Mouse (Mus musculus) spleen, embryonic (tissue): ENCODE data around the gene Ppp1r35.

Experiments used
- CTCF ChIA-PET: fragments of 350-600 bp; sonication (Branson Sonifier 250); formaldehyde crosslinking; loops from one replicate; lab custom pipeline; 2022; lab: Charles Lee

The Ppp1r35 gene

GRCm38 (mm10) chr5:137779053-137779933 is 644 bp downstream of the Ppp1r35 start:
- CTCF ChIA-PET = interaction anchor here (0.5 kb wide), 1 partner anchor 34 kb away, joined by 3 read pairs; the partner anchor contains the start of gene Tsc22d4

- CTCF ChIA-PET = no interaction called here
Measured at GRCm38 (mm10) chr5:137781661-137782060, 3.0 kb downstream of the Ppp1r35 start.

GRCm38 (mm10) chr5:137782776-137783522 is 4.3 kb downstream of the Ppp1r35 start:
- CTCF ChIA-PET = interaction anchor here (0.6 kb wide), 1 partner anchor 20 kb away, joined by 3 read pairs; no protein-coding TSS in a partner anchor

- CTCF ChIA-PET = interaction anchor here (0.6 kb wide), 1 partner anchor 197 kb away, joined by 3 read pairs; no protein-coding TSS in a partner anchor
Measured at GRCm38 (mm10) chr5:137783901-137784540, 5.4 kb downstream of the Ppp1r35 start.

- CTCF ChIA-PET = no interaction called here
Measured at GRCm38 (mm10) chr5:137784546-137784945, 5.9 kb downstream of the Ppp1r35 start.

GRCm38 (mm10) chr5:137785164-137786031 is 6.7 kb downstream of the Ppp1r35 start:
- CTCF ChIA-PET = no interaction called here

GRCm38 (mm10) chr5:137786109-137786942 is 7.7 kb downstream of the Ppp1r35 start:
- CTCF ChIA-PET = no interaction called here

DNA sequence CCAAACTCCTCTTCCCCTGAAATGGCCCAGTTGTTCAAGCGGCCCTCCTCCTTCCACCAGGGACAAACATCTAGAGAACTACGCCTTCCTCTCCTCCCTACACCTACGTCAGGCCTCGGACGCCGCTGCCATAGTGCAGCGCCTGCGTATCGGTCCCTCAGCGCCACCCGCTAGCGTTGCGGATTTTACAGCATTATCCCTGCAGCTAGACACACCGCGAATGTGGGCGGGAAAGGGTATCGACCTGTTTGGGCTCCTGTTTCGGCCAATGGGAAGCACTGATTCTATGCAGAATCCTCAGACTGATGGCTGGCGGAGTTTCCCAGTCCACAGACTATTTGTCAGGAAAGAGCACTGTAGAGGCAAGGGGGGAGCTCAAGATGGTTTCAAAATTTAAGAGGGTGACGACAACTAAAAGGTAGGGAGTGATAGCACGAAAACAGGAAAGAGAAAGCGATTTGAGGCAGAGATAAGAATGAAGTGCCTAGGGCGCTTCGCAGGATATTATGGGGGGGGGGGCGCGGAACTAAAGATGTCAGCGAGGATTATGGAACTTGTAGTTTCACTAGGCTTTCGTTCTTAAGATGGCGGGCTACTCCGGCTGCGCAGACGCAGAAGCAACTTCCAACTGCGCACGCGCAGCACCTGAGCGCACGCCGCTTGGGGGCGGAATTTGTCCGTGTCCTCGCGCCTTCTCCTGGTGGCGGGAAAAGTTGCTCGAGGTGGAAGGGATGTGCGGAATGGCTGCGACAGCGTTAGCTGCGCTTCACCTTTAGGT is 8.7 kb downstream of the Ppp1r35 start, which contains the start of the genes Mepce and Zcwpw1:
Gene Mepce, minus strand, starts transcription at position 505 of the 778 bp plus-strand sequence.
Gene Zcwpw1, plus strand, starts transcription at position 648 of the 778 bp plus-strand sequence.
- CTCF ChIA-PET = interaction anchor here (0.6 kb wide), 1 partner anchor 143 kb away, joined by 3 read pairs; no protein-coding TSS in a partner anchor

GRCm38 (mm10) chr5:137788171-137788570 is 9.5 kb downstream of the Ppp1r35 start:
- CTCF ChIA-PET = no interaction called here

DNA sequence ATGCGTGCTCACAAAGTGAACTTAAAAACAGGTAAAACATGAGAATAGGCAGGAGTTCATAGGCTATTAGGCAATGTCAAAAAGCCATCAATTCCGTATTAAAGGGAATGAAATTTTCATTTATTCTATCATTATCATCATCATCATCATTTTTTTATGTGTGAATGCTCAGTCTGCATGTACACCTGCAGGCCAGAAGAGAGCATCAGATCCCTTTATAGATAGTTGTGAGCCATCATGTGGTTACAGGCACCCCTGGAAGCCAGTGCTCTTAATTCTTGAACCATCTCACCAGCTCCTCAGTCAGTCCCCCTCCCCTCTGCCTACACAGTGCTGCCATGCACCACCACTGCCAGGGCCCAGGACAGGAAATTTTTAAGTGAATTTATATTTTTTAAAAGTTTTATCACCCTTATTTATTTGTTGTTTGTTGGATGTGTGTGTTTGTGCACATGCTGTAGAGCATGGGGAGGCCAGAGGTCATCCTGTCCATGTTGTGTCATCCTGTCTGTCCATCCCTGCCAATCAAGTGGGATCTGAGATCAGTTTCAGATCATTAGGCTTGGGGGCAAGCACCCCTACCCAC is 10.4 kb downstream of the Ppp1r35 start:
- CTCF ChIA-PET = no interaction called here

DNA sequence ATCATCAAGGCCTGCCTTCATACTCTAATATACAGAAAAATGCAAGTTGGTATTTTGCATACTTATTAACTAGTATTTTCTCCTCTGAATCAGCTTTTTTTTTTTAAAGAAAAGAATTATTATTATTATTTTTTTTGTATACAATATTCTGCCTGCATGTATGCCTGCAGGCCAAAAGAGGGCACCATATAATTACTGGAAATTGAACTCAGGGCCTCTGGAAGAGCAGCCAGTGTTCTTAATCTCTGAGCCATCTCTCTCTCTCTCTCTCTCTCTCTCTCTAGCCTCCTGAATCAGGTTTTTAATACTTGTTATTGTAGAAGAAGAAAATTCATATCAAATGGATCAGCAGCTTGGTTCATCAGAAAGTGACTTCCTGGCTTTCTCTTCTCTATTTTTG is 12.9 kb downstream of the Ppp1r35 start:
- CTCF ChIA-PET = interaction anchor here (0.6 kb wide), 1 partner anchor 302 kb away, joined by 5 read pairs; no protein-coding TSS in a partner anchor

- CTCF ChIA-PET = no interaction called here
Measured at GRCm38 (mm10) chr5:137796606-137797005, 18.0 kb downstream of the Ppp1r35 start.

DNA sequence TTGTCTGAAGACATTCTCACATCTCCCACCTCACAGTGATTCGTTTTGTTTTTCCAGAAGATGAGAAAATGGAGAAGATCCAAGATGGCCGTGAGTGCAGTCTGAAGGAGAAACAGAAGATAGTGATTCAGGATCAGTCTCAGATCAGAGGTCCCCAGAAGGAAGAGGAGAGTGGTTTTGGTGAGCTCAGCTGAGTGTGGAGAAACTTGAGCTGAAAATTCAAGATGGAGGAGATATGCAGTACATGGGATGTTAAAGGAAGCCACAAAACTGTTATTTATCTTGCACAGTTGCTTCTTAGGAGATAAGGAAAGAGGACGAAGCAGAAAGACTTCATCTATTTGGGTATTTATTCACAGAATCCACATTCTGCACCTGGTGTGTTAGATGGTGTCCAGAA is 22.3 kb downstream of the Ppp1r35 start:
- CTCF ChIA-PET = no interaction called here

GRCm38 (mm10) chr5:137806158-137806557 is 27.5 kb downstream of the Ppp1r35 start:
- CTCF ChIA-PET = no interaction called here

- CTCF ChIA-PET = no interaction called here
Measured at GRCm38 (mm10) chr5:137808316-137808715, 29.7 kb downstream of the Ppp1r35 start.

DNA sequence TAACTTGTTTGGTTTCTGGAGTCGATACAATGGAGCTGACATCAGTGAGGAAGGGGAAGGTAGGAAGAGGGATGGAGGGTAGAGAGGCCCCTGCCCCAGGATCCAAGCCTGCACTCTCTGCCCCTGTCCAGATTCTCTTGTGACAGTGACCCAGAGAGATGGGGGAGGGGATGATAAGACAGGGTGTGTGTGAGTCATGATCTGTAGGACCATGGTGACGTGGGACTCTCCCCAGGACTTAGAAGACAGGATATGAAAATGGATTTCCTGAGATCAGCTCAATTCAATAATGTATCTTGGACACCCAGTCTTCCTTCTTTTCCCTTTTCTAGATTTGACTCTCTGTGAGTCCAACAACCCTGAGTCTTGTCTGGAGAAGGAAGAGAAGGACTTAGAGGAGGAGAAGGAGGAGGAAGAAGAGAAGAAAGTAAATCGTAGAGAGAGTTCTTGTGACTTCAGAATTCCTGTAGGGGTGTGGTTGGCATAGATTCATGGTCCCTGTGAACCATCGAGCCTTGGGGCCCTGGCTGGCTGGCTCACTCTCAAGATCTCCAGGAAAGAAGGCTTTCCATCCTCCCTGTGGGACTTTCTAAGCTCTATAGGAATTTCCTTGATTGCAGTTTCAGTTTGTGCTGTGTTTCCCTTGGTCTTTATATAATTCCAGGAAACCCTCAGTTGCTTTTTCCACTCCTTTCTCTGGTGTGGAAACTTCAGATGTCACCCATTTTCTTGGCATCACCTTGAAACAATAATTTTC is 39.0 kb downstream of the Ppp1r35 start:
- CTCF ChIA-PET = interaction anchor here (0.6 kb wide), 1 partner anchor 68 kb away, joined by 3 read pairs; no protein-coding TSS in a partner anchor

DNA sequence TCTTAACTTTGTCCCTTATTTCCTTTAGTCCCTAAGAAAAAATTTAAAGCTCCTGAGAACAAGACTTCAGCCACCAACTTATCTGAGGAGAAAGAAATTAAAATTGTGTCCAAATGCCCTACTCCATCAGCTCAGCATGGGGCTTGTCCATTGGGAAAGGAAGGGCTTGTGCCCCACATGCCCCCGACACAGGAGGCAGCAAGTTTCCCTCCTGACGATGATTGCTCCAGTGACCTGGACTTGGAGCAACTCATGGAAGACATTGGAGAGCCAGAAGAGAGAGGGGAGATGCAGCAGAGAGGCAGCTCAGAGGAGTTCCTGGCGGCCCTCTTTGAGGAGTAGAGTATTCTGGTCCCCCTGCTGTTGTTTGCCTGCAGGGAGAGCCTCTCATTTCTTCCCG is 43.5 kb downstream of the Ppp1r35 start:
- CTCF ChIA-PET = no interaction called here

GRCm38 (mm10) chr5:137822602-137823001 is 44.0 kb downstream of the Ppp1r35 start:
- CTCF ChIA-PET = no interaction called here
